Mouse (Mus musculus) stomach, postnatal 0 days (tissue): Measurements from ENCODE around the gene Traf1.

Source experiments
- CTCF ChIP-seq: IDR thresholded peaks from 2 replicates; pipeline ENCODE4 v1.5.1; 2016; ENCODE audit warnings: antibody characterized with exemption, low read depth, mild to moderate bottlenecking, moderate library complexity
- EP300 ChIP-seq: optimal IDR thresholded peaks from 2 replicates; pipeline ENCODE3; 2016; ENCODE audit warnings: antibody characterized with exemption

DNA sequence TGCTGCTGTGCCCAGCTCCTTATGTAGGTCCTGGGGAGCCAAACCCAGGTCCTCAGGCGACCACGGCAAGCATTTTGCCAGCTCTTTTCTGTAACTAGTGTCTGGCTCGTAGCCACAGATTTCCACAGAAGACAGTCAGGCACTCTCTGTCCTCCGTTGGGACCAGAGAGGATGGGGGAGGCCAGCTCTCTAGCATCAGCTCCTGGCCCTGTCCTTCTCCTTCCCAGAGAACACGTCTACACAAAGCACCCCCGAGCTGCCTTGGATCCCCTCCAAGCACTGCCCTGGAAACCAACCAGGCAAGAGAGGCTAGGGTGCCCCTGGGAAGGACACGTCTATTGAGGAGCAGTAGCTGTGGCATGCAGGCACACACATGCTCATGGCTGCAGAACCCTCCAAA lies 7.6 kb upstream of the Traf1 start:
- no peak for TF ChIP-seq CTCF
- TF ChIP-seq EP300 = no peak
